Comparison of ENCODE assay signal across 8 mouse cellular contexts in genomic region chr10:128822135-128822534, GRCm38 (mm10). TPM values are rescaled to one million over a fixed set of nuclear protein-coding genes. Genes with fewer than 3 reads are reported as not detected.
DNase-seq lines count a peak whose midpoint lies in the region; ATAC-seq and TF ChIP-seq lines count a peak whose summit lies in the region.

No protein-coding gene starts in this region.

- H3K79me2 ChIP-seq in myocyte (ENCODE audit: control insufficient read depth, insufficient read depth), result peaks cover 54% of the 10 kb centered on the region

- no peaks in the 10 kb centered on the region for H3K27me3 ChIP-seq in embryonic facial prominence, embryonic 10.5 days (replicated peaks; ENCODE audit: low read depth, poor library complexity, severe bottlenecking)
- no peaks in the 10 kb centered on the region for H3K27me3 ChIP-seq in intestine, embryonic 15.5 days (replicated peaks)
- no peaks in the 10 kb centered on the region for H3K27me3 ChIP-seq in myocyte (ENCODE audit: control insufficient read depth, insufficient read depth, insufficient read length)

- H3K36me3 ChIP-seq in embryonic facial prominence, embryonic 10.5 days (replicated peaks), result peaks cover 62% of the 10 kb centered on the region
- peaks cover 14% of the 10 kb centered on the region for H3K36me3 ChIP-seq in intestine, embryonic 15.5 days
- H3K36me3 ChIP-seq in myocyte (ENCODE audit: control insufficient read depth, insufficient read depth), result peaks cover 23% of the 10 kb centered on the region

- H3K4me1 ChIP-seq in embryonic facial prominence, embryonic 10.5 days, result peaks cover 18% of the 10 kb centered on the region
- peaks cover 6% of the 10 kb centered on the region; the same call in 1 of the 2 replicates for H3K4me1 ChIP-seq in intestine, embryonic 15.5 days (replicated peaks)

- no peak for TF ChIP-seq POLR2A in myocyte (IDR thresholded peaks at IDR 0.05; ENCODE audit: insufficient read length, low read depth)

- TF ChIP-seq CTCF in left cerebral cortex, adult 2 months (IDR thresholded peaks at IDR 0.05), result no peak

- 6% methylated on average over 13 of the region's 13 CpGs for WGBS in embryonic facial prominence, embryonic 10.5 days
- WGBS in intestine, embryonic 15.5 days, result 2% methylated on average over 13 of the region's 13 CpGs

- peak overlapping the region; percentile 79 for H3K4me2 ChIP-seq in intestine, embryonic 15.5 days (replicated peaks)
- peak overlapping the region; percentile 96 for H3K4me2 ChIP-seq in myocyte (ENCODE audit: low read depth)

- peak; percentile 6; the same call in 1 of the 2 replicates for ATAC-seq in intestine, embryonic 15.5 days
- no peak for ATAC-seq in CD4-positive, CD25-positive, alpha-beta regulatory T cell, adult 4 months

- H3ac ChIP-seq in myocyte (ENCODE audit: control insufficient read depth, insufficient read length), result peak overlapping the region; percentile 66

- H3K4me3 ChIP-seq in left cerebral cortex, adult 2 months, result peak overlapping the region; percentile 88
- H3K4me3 ChIP-seq in embryonic facial prominence, embryonic 10.5 days, result peak overlapping the region; percentile 92
- H3K4me3 ChIP-seq in intestine, embryonic 15.5 days (replicated peaks), result peak overlapping the region; percentile 80
- peak overlapping the region; percentile 76 for H3K4me3 ChIP-seq in myocyte

- peak overlapping the region; percentile 85 for H3K27ac ChIP-seq in left cerebral cortex, adult 2 months
- peak overlapping the region; percentile 90 for H3K27ac ChIP-seq in embryonic facial prominence, embryonic 10.5 days (replicated peaks)
- H3K27ac ChIP-seq in intestine, embryonic 15.5 days, result peak overlapping the region; percentile 64; the same call in 1 of the 2 replicates

- no peaks in the 10 kb centered on the region for H3K9me3 ChIP-seq in embryonic facial prominence, embryonic 10.5 days
- no peaks in the 10 kb centered on the region for H3K9me3 ChIP-seq in intestine, embryonic 15.5 days

- peak overlapping the region; percentile 72 for H3K9ac ChIP-seq in intestine, embryonic 15.5 days

- DNase-seq in left cerebral cortex, adult 2 months (ENCODE audit: extremely low spot score in 1 of 2, low spot score in 2 of 2), result no peak
- DNase-seq in left cerebral cortex, postnatal 4 days, result no peak
- DNase-seq in embryonic facial prominence, embryonic 10.5 days (ENCODE audit: low spot score), result no peak
- DNase-seq in ovary, postnatal 14 days (ENCODE audit: low spot score), result no peak
- DNase-seq in B cell, adult 2 months, result no peak

- intact Hi-C loops in left cerebral cortex, adult 2 months (cut with DNase I), result no loop called here
- intact Hi-C loops in left cerebral cortex, postnatal 4 days (cut with DNase I), result no loop called here

TF ChIP-seq in myocyte, 11 proteins besides CTCF, POLR2A, EP300 and RAD21:
- no peak for TF ChIP-seq TCF12 (IDR thresholded peaks at IDR 0.05; ENCODE audit: insufficient read depth, poor library complexity, severe bottlenecking)
- TF ChIP-seq REST (IDR thresholded peaks at IDR 0.05; ENCODE audit: insufficient read depth, insufficient read length), result no peak
- TF ChIP-seq SRF (IDR thresholded peaks at IDR 0.05; ENCODE audit: control insufficient read depth, insufficient read length, low read depth), result no peak
- TF ChIP-seq POLR2AphosphoS2 (IDR thresholded peaks at IDR 0.05; ENCODE audit: insufficient read length, low read depth), result no peak
- TF ChIP-seq USF1 (IDR thresholded peaks at IDR 0.05; ENCODE audit: low read depth), result no peak
- TF ChIP-seq E2F4 (IDR thresholded peaks at IDR 0.05; ENCODE audit: insufficient read depth), result no peak
- TF ChIP-seq MYOD1 (IDR thresholded peaks at IDR 0.05; ENCODE audit: control insufficient read depth in 1 of 3, insufficient read length in 2 of 3, low read depth in 2 of 3), result no peak
- TF ChIP-seq TCF3 (IDR thresholded peaks at IDR 0.05; ENCODE audit: insufficient read length, low read depth), result no peak
- no peak for TF ChIP-seq MYOG (IDR thresholded peaks at IDR 0.05; ENCODE audit: control insufficient read depth in 1 of 3, insufficient read depth in 1 of 3, insufficient read length in 2 of 3, low read depth in 2 of 3)
- no peak for TF ChIP-seq MAX (IDR thresholded peaks at IDR 0.05; ENCODE audit: low read depth)
- no peak for TF ChIP-seq CEBPB (IDR thresholded peaks at IDR 0.05; ENCODE audit: insufficient read depth, poor library complexity, severe bottlenecking)

RNA-seq across cellular contexts. Expression of gene Ormdl2, which starts 0.7 kb away (rescaled TPM):
- 1 to 10 TPM; 7.9 to 9.0 TPM for total RNA-seq in left cerebral cortex, adult 2 months (2021)
- total RNA-seq in left cerebral cortex, postnatal 4 days (2021), result 1 to 10 TPM; 4.3 to 5.2 TPM
- polyA plus RNA-seq in embryonic facial prominence, embryonic 10.5 days (2016; fragmentation: Nextera tagmentation; extraction: Ambion mirVana), result 63.7 and 66.4 TPM in 2 replicates
- 101 and 116 TPM in 2 replicates for polyA plus RNA-seq in intestine, embryonic 15.5 days (2015; fragmentation: Nextera tagmentation; extraction: Ambion mirVana)
- 19.2 TPM for polyA plus RNA-seq in myocyte (2012; fragmentation: generic; extraction: Trizol)
- 10 to 100 TPM; 66.1 to 66.4 TPM for polyA plus RNA-seq in CD4-positive, CD25-positive, alpha-beta regulatory T cell, adult 4 months (2017; shearing (Covaris generic))

RNA-seq across cellular contexts. Expression of gene Sarnp, which starts 5.0 kb away (rescaled TPM):
- total RNA-seq in left cerebral cortex, adult 2 months (2021), result 10 to 100 TPM; 33.0 to 33.6 TPM
- total RNA-seq in left cerebral cortex, postnatal 4 days (2021), result 10 to 100 TPM; 50.9 to 53.4 TPM
- polyA plus RNA-seq in embryonic facial prominence, embryonic 10.5 days (2016; fragmentation: Nextera tagmentation; extraction: Ambion mirVana), result 259 and 263 TPM in 2 replicates
- 186 and 201 TPM in 2 replicates for polyA plus RNA-seq in intestine, embryonic 15.5 days (2015; fragmentation: Nextera tagmentation; extraction: Ambion mirVana)
- polyA plus RNA-seq in myocyte (2012; fragmentation: generic; extraction: Trizol), result 40.8 TPM
- polyA plus RNA-seq in CD4-positive, CD25-positive, alpha-beta regulatory T cell, adult 4 months (2017; shearing (Covaris generic)), result 100 to 1,000 TPM; 199 to 211 TPM

RNA-seq across cellular contexts. Expression of gene Tmem198b, which starts 18.0 kb away (rescaled TPM):
- 10 to 100 TPM in 1 of 2 experiments, 1 to 10 TPM in 1; 7.9 to 10.3 TPM for total RNA-seq in left cerebral cortex, adult 2 months (2021)
- total RNA-seq in left cerebral cortex, postnatal 4 days (2021), result 10 to 100 TPM; 14.1 to 14.2 TPM
- 16.9 and 17.9 TPM in 2 replicates for polyA plus RNA-seq in embryonic facial prominence, embryonic 10.5 days (2016; fragmentation: Nextera tagmentation; extraction: Ambion mirVana)
- polyA plus RNA-seq in intestine, embryonic 15.5 days (2015; fragmentation: Nextera tagmentation; extraction: Ambion mirVana), result 11.2 and 12.7 TPM in 2 replicates
- 18.7 TPM for polyA plus RNA-seq in myocyte (2012; fragmentation: generic; extraction: Trizol)
- 1 to 10 TPM; 2.9 to 9.2 TPM for polyA plus RNA-seq in CD4-positive, CD25-positive, alpha-beta regulatory T cell, adult 4 months (2017; shearing (Covaris generic))

RNA-seq across cellular contexts. Expression of gene Dnajc14, which starts 18.3 kb away (rescaled TPM):
- 10 to 100 TPM; 62.3 TPM for total RNA-seq in left cerebral cortex, adult 2 months (2021)
- total RNA-seq in left cerebral cortex, postnatal 4 days (2021), result 10 to 100 TPM; 59.3 to 63.3 TPM
- polyA plus RNA-seq in embryonic facial prominence, embryonic 10.5 days (2016; fragmentation: Nextera tagmentation; extraction: Ambion mirVana), result 51.9 and 53.7 TPM in 2 replicates
- 44.6 and 47.6 TPM in 2 replicates for polyA plus RNA-seq in intestine, embryonic 15.5 days (2015; fragmentation: Nextera tagmentation; extraction: Ambion mirVana)
- polyA plus RNA-seq in myocyte (2012; fragmentation: generic; extraction: Trizol), result 39.0 TPM
- polyA plus RNA-seq in CD4-positive, CD25-positive, alpha-beta regulatory T cell, adult 4 months (2017; shearing (Covaris generic)), result 100 to 1,000 TPM in 1 of 2 experiments, 10 to 100 TPM in 1; 73.0 to 125 TPM

RNA-seq across cellular contexts. Expression of gene Mmp19, which starts 31.4 kb away (rescaled TPM):
- total RNA-seq in left cerebral cortex, adult 2 months (2021), result under 1 TPM; 0.48 to 0.63 TPM
- total RNA-seq in left cerebral cortex, postnatal 4 days (2021), result 1 to 10 TPM in 1 of 2 experiments, under 1 TPM in 1; 0.74 to 1.3 TPM
- 0.26 and 0.30 TPM in 2 replicates for polyA plus RNA-seq in embryonic facial prominence, embryonic 10.5 days (2016; fragmentation: Nextera tagmentation; extraction: Ambion mirVana)
- polyA plus RNA-seq in intestine, embryonic 15.5 days (2015; fragmentation: Nextera tagmentation; extraction: Ambion mirVana), result 0.60 and 1.0 TPM in 2 replicates
- 12.1 TPM for polyA plus RNA-seq in myocyte (2012; fragmentation: generic; extraction: Trizol)
- under 1 TPM in 1 of 2 experiments, not detected in 1; 0.27 TPM for polyA plus RNA-seq in CD4-positive, CD25-positive, alpha-beta regulatory T cell, adult 4 months (2017; shearing (Covaris generic))
